Mouse (Mus musculus): ENCODE data around the gene Pstk. TPM values are rescaled to one million over a fixed set of nuclear protein-coding genes. Genes with fewer than 3 reads are reported as not detected.
A peak's percentile ranks its signal among the peaks of the same experiment; 100 is the strongest.
"Not testable (repeated sequence)": the region's sequence is repeated elsewhere in the genome, so short reads cannot be mapped to it uniquely, and the experiment has no call there.

The Pstk gene
- total RNA-seq, 1 experiment from 2014 or later = 36.5 TPM

GRCm38 (mm10) chr7:131410416-131411058, 39.6 kb downstream of the Pstk start, which contains the start of the genes Ikzf5 and Acadsb:
TSS of gene Ikzf5 (minus strand) at chr7:131410521.
TSS of gene Acadsb (plus strand) at chr7:131410601.
- ATAC-seq (replicated peaks; ENCODE audit: insufficient number of reproducible peaks, low FRiP score, low TSS enrichment, poor library complexity, severe bottlenecking) = peak; percentile 99

GRCm38 (mm10) chr7:131411221-131411940, 40.4 kb downstream of the Pstk start:
- no peak for ATAC-seq (replicated peaks; ENCODE audit: insufficient number of reproducible peaks, low FRiP score, low TSS enrichment, poor library complexity, severe bottlenecking)

GRCm38 (mm10) chr7:131411941-131412270, 41.0 kb downstream of the Pstk start:
- no peak for ATAC-seq (replicated peaks; ENCODE audit: insufficient number of reproducible peaks, low FRiP score, low TSS enrichment, poor library complexity, severe bottlenecking)

GRCm38 (mm10) chr7:131416742-131417141, 45.8 kb downstream of the Pstk start:
- not testable (repeated sequence) for ATAC-seq (replicated peaks; ENCODE audit: insufficient number of reproducible peaks, low FRiP score, low TSS enrichment, poor library complexity, severe bottlenecking)

- ATAC-seq (replicated peaks; ENCODE audit: insufficient number of reproducible peaks, low FRiP score, low TSS enrichment, poor library complexity, severe bottlenecking) = no peak
Measured at GRCm38 (mm10) chr7:131417605-131418004, 46.7 kb downstream of the Pstk start.

- no peak for ATAC-seq (replicated peaks; ENCODE audit: insufficient number of reproducible peaks, low FRiP score, low TSS enrichment, poor library complexity, severe bottlenecking)
Measured at GRCm38 (mm10) chr7:131424912-131425311, 54.0 kb downstream of the Pstk start.

GRCm38 (mm10) chr7:131427331-131427730, 56.4 kb downstream of the Pstk start:
- no peak for ATAC-seq (replicated peaks; ENCODE audit: insufficient number of reproducible peaks, low FRiP score, low TSS enrichment, poor library complexity, severe bottlenecking)

- ATAC-seq (replicated peaks; ENCODE audit: insufficient number of reproducible peaks, low FRiP score, low TSS enrichment, poor library complexity, severe bottlenecking) = no peak
Measured at GRCm38 (mm10) chr7:131432244-131432643, 61.3 kb downstream of the Pstk start.

- no peak for ATAC-seq (replicated peaks; ENCODE audit: insufficient number of reproducible peaks, low FRiP score, low TSS enrichment, poor library complexity, severe bottlenecking)
Measured at GRCm38 (mm10) chr7:131434276-131434675, 63.3 kb downstream of the Pstk start.

GRCm38 (mm10) chr7:131437051-131437450, 66.1 kb downstream of the Pstk start:
- ATAC-seq (replicated peaks; ENCODE audit: insufficient number of reproducible peaks, low FRiP score, low TSS enrichment, poor library complexity, severe bottlenecking) = no peak

Other genes with a start within 250 kb of the Pstk start
- gene 4933402N03Rik, start 224.8 kb upstream of the Pstk start, total RNA-seq (2017) = not detected in 3 replicates
- gene 5430419D17Rik, start 196.7 kb upstream of the Pstk start, total RNA-seq (2017) = not detected in 3 replicates
- gene Cuzd1, start 48.8 kb upstream of the Pstk start, total RNA-seq (2017) = not detected in 3 replicates
- not detected in 3 replicates for gene Fam24b, start 41.6 kb upstream of the Pstk start, total RNA-seq (2017)
- gene Fam24a, start 37.3 kb upstream of the Pstk start, total RNA-seq (2017) = not detected in 3 replicates
- gene 2310057M21Rik, start 8.4 kb upstream of the Pstk start, total RNA-seq (2017) = 2.8 to 6.2 TPM (median 3.2 TPM) in 3 replicates
- 28.0 to 29.4 TPM (median 29.1 TPM) in 3 replicates for gene Ikzf5, start 39.4 kb downstream of the Pstk start, total RNA-seq (2017)
- 29.1 to 49.0 TPM (median 36.2 TPM) in 3 replicates for gene Acadsb, start 39.5 kb downstream of the Pstk start, total RNA-seq (2017)
- gene Hmx3, start 171.7 kb downstream of the Pstk start, total RNA-seq (2017) = not detected in 3 replicates
- gene Hmx2, start 177.6 kb downstream of the Pstk start, total RNA-seq (2017) = not detected in 3 replicates
- gene Bub3, start 189.1 kb downstream of the Pstk start, total RNA-seq (2017) = 54.8 to 73.5 TPM (median 65.2 TPM) in 3 replicates

All from monocyte, adult 5-6 weeks (primary cell).